22 mouse cellular contexts compared by ENCODE assay signal in the genomic region with DNA sequence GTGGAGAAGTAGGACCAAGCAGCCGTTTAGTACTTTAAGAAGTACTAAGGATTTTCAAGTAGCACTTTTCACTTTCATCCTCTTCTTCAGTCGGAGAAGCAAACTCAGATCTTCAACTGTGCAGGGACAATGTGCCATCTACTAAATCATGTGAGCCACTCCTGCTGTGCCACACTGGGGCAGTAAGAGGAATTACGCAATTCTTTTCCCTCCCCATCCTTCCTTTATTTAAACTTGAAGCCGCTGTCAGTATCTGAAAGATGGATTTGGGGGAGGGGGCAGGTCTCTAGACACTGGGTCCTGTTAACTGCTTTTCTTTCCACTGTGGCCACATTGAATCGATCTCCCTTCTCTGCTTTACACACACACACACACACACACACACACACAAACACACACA. TPM values are rescaled to one million over a fixed set of nuclear protein-coding genes. Genes with fewer than 3 reads are reported as not detected.
DNase-seq lines count a peak whose midpoint lies in the region; ATAC-seq and TF ChIP-seq lines count a peak whose summit lies in the region.
"Had no signal": no experiment of that assay in that cellular context is flagged by ENCODE, and none has a peak within 500 bp of the region (broad histone marks: within the 10 kb centered on the region; RNA-seq: fewer than 3 reads in every experiment).

No protein-coding gene starts in this region.

- 11% methylated on average over 5 of the region's 5 CpGs for WGBS in lung, embryonic 14.5 days
- WGBS in lung, adult 2 months: 18% methylated on average over 5 of the region's 5 CpGs
- WGBS in lung, postnatal 0 days: 12% methylated on average over 5 of the region's 5 CpGs

- no peaks in the 10 kb centered on the region for H3K27me3 ChIP-seq in lung, embryonic 14.5 days (ENCODE audit: insufficient read depth, low read length)
- no peaks in the 10 kb centered on the region for H3K27me3 ChIP-seq in lung, postnatal 0 days (replicated peaks; ENCODE audit: insufficient read depth, low read length)
- H3K27me3 ChIP-seq: megakaryocyte, embryonic 14.5 days; neural tube, embryonic 13.5 days had no signal

- no peak overlapping the region for H3K4me2 ChIP-seq in lung, embryonic 14.5 days
- H3K4me2 ChIP-seq in lung, postnatal 0 days (replicated peaks; ENCODE audit: low read depth, low read length): no peak overlapping the region; the same call in 1 of the 2 replicates
- H3K4me2 ChIP-seq: hindbrain, embryonic 14.5 days; neural tube, embryonic 13.5 days had no signal

- H3K4me1 ChIP-seq in lung, embryonic 14.5 days (ENCODE audit: insufficient read depth): peaks cover 4% of the 10 kb centered on the region; the same call in 1 of the 2 replicates
- H3K4me1 ChIP-seq in lung, adult 2 months (ENCODE audit: control insufficient read depth, insufficient read depth, low read length): peaks cover 22% of the 10 kb centered on the region
- H3K4me1 ChIP-seq in lung, postnatal 0 days (ENCODE audit: insufficient read depth, low read depth, low read length): peaks cover 9% of the 10 kb centered on the region; the same call in 1 of the 2 replicates

- peak; percentile 30; the same call in 1 of the 2 replicates for TF ChIP-seq EP300 in lung, postnatal 0 days (IDR thresholded peaks at IDR 0.05)

- TF ChIP-seq POLR2A in lung, adult 2 months (IDR thresholded peaks at IDR 0.05; ENCODE audit: borderline replicate concordance, extremely low read depth, low read depth, low read length): no peak

- H3K4me3 ChIP-seq in lung, embryonic 14.5 days (ENCODE audit: low read depth, low read length): no peak overlapping the region
- no peak overlapping the region for H3K4me3 ChIP-seq in lung, adult 2 months (replicated peaks; ENCODE audit: extremely low read depth, low read depth, low read length)
- H3K4me3 ChIP-seq in lung, postnatal 0 days (ENCODE audit: low read depth, low read length): no peak overlapping the region
- H3K4me3 ChIP-seq: forebrain, embryonic 10.5 days; heart, adult 2 months; megakaryocyte, embryonic 14.5 days; neural tube, embryonic 13.5 days had no signal

- H3K9me3 ChIP-seq in lung, embryonic 14.5 days (ENCODE audit: low read depth, low read length): no peaks in the 10 kb centered on the region
- H3K9me3 ChIP-seq in lung, postnatal 0 days (ENCODE audit: low read length): no peaks in the 10 kb centered on the region
- H3K9me3 ChIP-seq: forebrain, embryonic 10.5 days; megakaryocyte, embryonic 14.5 days; neural tube, embryonic 13.5 days had no signal

- ATAC-seq in lung, embryonic 14.5 days (ENCODE audit: insufficient read depth): no peak
- ATAC-seq in lung, postnatal 0 days: peak; percentile 42
- ATAC-seq in megakaryocyte progenitor cell, adult 5-6 weeks (replicated peaks; ENCODE audit: poor library complexity): no peak
- ATAC-seq: forebrain, embryonic 16.5 days; inflammation-experienced regulatory T-cells, adult 6 months had no signal

- no peak overlapping the region for H3K27ac ChIP-seq in lung, embryonic 14.5 days (ENCODE audit: low read depth)
- H3K27ac ChIP-seq in lung, postnatal 0 days (ENCODE audit: low read length): no peak overlapping the region
- H3K27ac ChIP-seq: forebrain, embryonic 10.5 days; heart, adult 2 months; hindbrain, embryonic 14.5 days; kidney, postnatal 0 days; neural tube, embryonic 13.5 days had no signal

- H3K9ac ChIP-seq in lung, embryonic 14.5 days: no peak overlapping the region
- H3K9ac ChIP-seq in lung, postnatal 0 days (replicated peaks; ENCODE audit: low read depth): no peak overlapping the region
- H3K9ac ChIP-seq: hindbrain, embryonic 14.5 days; neural tube, embryonic 13.5 days had no signal

- TF ChIP-seq CTCF in lung, embryonic 14.5 days (IDR thresholded peaks at IDR 0.05; ENCODE audit: low read depth): no peak
- TF ChIP-seq CTCF in lung, adult 2 months (IDR thresholded peaks at IDR 0.05; ENCODE audit: insufficient read depth, low read length): no peak
- TF ChIP-seq CTCF in lung, postnatal 0 days (IDR thresholded peaks at IDR 0.05): no peak

- no peaks in the 10 kb centered on the region for H3K36me3 ChIP-seq in lung, embryonic 14.5 days (ENCODE audit: insufficient read depth)
- no peaks in the 10 kb centered on the region for H3K36me3 ChIP-seq in lung, postnatal 0 days (ENCODE audit: insufficient read depth, low read length)
- H3K36me3 ChIP-seq: forebrain, embryonic 10.5 days; neural tube, embryonic 13.5 days had no signal

- peak; percentile 18 for DNase-seq in embryo, embryonic 10.5 days (ENCODE audit: low spot score)
- no peak for DNase-seq in embryo, embryonic 11 days
- DNase-seq in lung, embryonic 14.5 days: peak; percentile 41
- no peak for DNase-seq in lung, adult 2 months
- DNase-seq in lung, postnatal 0 days (ENCODE audit: low spot score): peak; percentile 63
- no peak for DNase-seq in left cerebral cortex, adult 18-20 months (ENCODE audit: low spot score in 2 of 2)
- DNase-seq: adrenal gland, postnatal 14 days; cerebellum, adult 8-10 months; gastrocnemius, postnatal 14 days; heart, adult 2 months; kidney, adult 2 months; layer of hippocampus, adult 9-11 months; midbrain, embryonic 14.5 days; thymus, postnatal 25 days had no signal

RNA-seq across cellular contexts. Expression of gene Adgrf5, which starts 27.6 kb away (rescaled TPM):
- polyA plus RNA-seq in lung, embryonic 14.5 days (2014; fragmentation: Nextera tagmentation; extraction: Ambion mirVana): 18.5 and 18.8 TPM in 2 replicates
- polyA plus RNA-seq in lung, adult 2 months (2012; rRNA removed): 242 and 327 TPM in 2 replicates
- 51.1 and 68.6 TPM in 2 replicates for polyA plus RNA-seq in lung, postnatal 0 days (2015; fragmentation: Nextera tagmentation; extraction: Ambion mirVana)
- total RNA-seq in left cerebral cortex, adult 18-20 months (2021): 10 to 100 TPM; 28.4 to 28.8 TPM
- total RNA-seq in megakaryocyte progenitor cell, adult 5-6 weeks (2015): 0.05 TPM in 1 of 2 replicates, not detected in the other
- total RNA-seq in megakaryocyte progenitor cell, adult 5-6 weeks (2017): not detected in 2 replicates
- polyA plus RNA-seq: inflammation-experienced regulatory T-cells, adult 6 months had no signal

Comparison
In these comparisons a context has a peak if more than half of its experiments do, and no peak if none do; other contexts are left out.
1. DNase-seq: peak in embryo, embryonic 10.5 days (single experiment), lung, embryonic 14.5 days (single experiment) and lung, postnatal 0 days (single experiment); none in embryo, embryonic 11 days (single experiment), lung, adult 2 months (single experiment) and left cerebral cortex, adult 18-20 months (0 of 2).